Mouse (Mus musculus) liver, adult 10 weeks (tissue): ENCODE measurements around the gene Slc25a33. TPM values are rescaled to one million over a fixed set of nuclear protein-coding genes. Genes with fewer than 3 reads are reported as not detected.

Experiments
- polyA plus RNA-seq: library from polyadenylated mRNA; stranded (reverse); fragments of 350-450 nt; fragmentation: Illumina TruSeq; extraction: RNeasy Lipid Tissue Mini Kit (QIAGEN cat#74804); gene quantifications from one replicate; pipeline ENCODE4 v1.2.3, GENCODE M21; 2014; ENCODE audit warnings: low read depth, low replicate concordance

Gene Slc25a33
- polyA plus RNA-seq = 5.5 TPM

GRCm38 (mm10) chr4:149774094-149774470 lies at the start of gene Slc25a33:
Slc25a33 (minus strand) TSS chr4:149774277.

DNA sequence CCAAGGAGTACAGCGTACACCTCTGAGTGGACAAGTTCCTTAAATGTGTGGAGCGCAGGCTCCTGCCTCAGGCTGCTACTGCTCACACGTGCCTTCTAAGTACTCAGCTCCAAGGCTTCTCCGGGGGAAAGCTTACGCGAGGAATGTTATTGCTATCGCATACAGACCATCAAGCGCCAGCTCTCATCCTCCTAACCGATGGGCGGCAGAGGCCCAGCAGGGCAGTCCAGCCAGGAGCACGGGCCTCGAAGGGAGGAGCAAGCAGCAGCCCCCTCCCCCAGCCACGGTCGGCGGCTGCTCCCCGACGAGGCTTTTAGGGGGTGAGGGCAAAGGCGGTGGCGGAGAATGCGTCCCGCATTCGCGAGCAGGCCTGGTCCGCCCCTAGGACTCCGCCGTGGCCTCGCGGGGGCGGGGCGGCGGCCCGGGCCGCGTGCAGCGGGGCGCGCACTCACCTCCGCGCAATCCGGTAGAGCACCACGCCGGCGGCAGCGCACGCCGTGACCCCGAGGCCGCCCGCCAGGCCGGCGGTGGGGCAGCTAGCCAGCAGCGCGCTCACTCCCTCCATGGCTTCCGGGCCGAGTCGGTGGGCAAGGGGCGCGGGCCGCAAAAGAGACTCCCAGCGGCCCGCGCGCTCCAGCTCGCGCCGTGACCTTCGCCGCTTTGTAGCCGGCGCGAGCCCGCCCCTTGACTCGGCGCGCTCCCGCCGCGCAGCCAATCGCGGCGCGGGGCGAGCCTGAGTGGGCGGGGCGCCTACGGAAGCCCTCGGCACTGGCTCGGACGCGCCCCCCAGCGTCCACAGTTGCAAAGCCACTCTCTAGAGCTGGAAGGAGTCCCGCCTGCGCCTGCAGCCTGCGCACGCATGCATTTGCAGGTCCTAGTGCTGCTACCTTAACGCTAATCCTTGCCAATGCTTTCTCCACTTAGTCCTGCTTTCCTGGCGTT lies 36.4 kb downstream of the Slc25a33 start, which contains the start of gene Tmem201:
Gene Tmem201, minus strand, starts transcription at position 662 of the 942 bp plus-strand sequence.

GRCm38 (mm10) chr4:149702210-149702979 lies 71.7 kb downstream of the Slc25a33 start, which contains the start of gene Pik3cd:
Pik3cd (minus strand) TSS chr4:149702571.

Other genes with a start within 250 kb of the Slc25a33 start
- gene Clstn1, start 187.8 kb downstream of the Slc25a33 start, polyA plus RNA-seq = 0.40 TPM
- 0.32 TPM for gene Pik3cd, start 71.7 kb downstream of the Slc25a33 start, polyA plus RNA-seq
- 0.93 TPM for gene Tmem201, start 36.2 kb downstream of the Slc25a33 start, polyA plus RNA-seq
- gene Spsb1, start 180.8 kb upstream of the Slc25a33 start, polyA plus RNA-seq = 0.16 TPM
- gene H6pd, start 234.7 kb upstream of the Slc25a33 start, polyA plus RNA-seq = 36.9 TPM